Mouse (Mus musculus) limb, embryonic 14.5 days (tissue): Measurements from ENCODE around the gene Gm27029. TPM values are rescaled to one million over a fixed set of nuclear protein-coding genes. Genes with fewer than 3 reads are reported as not detected.

Experiments used
- ATAC-seq: fragments of 200-750 bp; cut with Nextera tagmentation; 2 replicates; pipeline ENCODE4 v1.8.0; 2017; ENCODE audit warnings: low read depth, moderate number of reproducible peaks, moderate TSS enrichment; ENCODE audit not compliant: low FRiP score
- DNase-seq: peaks from one replicate; pipeline ENCODE4 v3.0.0-alpha.2; 2015; ENCODE audit warnings: low spot score
- H3K27ac ChIP-seq: fragments of 300-500 bp; sonication (generic); replicated peaks from 2 replicates; pipeline ENCODE4 v1.5.1; 2014; ENCODE audit warnings: low read depth, mild to moderate bottlenecking, low read length, moderate library complexity, mixed read lengths
- H3K27me3 ChIP-seq: fragments of 300-500 bp; sonication (generic); 2 replicates; pipeline ENCODE4 v1.6.1; 2014; ENCODE audit warnings: low read length, mixed read lengths; ENCODE audit not compliant: control insufficient read depth, insufficient read depth
- H3K36me3 ChIP-seq: fragments of 300-500 bp; sonication (generic); 2 replicates; pipeline ENCODE4 v1.6.1; 2014; ENCODE audit warnings: mild to moderate bottlenecking, low read length, moderate library complexity, mixed read lengths; ENCODE audit not compliant: control insufficient read depth, insufficient read depth
- H3K4me1 ChIP-seq: fragments of 300-500 bp; sonication (generic); 2 replicates; pipeline ENCODE4 v1.6.1; 2014; ENCODE audit warnings: antibody characterized with exemption, low read length, mixed read lengths; ENCODE audit not compliant: control insufficient read depth, insufficient read depth
- H3K4me2 ChIP-seq: fragments of 300-500 bp; sonication (generic); replicated peaks from 2 replicates; pipeline ENCODE4 v1.6.1; 2014; ENCODE audit warnings: low read depth, mild to moderate bottlenecking, low read length, moderate library complexity; ENCODE audit not compliant: severe bottlenecking
- H3K4me3 ChIP-seq: fragments of 300-500 bp; sonication (generic); replicated peaks from 2 replicates; pipeline ENCODE4 v1.5.1; 2014; ENCODE audit warnings: low read length
- H3K9ac ChIP-seq: fragments of 300-500 bp; sonication (generic); 2 replicates; pipeline ENCODE4 v1.6.1; 2014; ENCODE audit warnings: mild to moderate bottlenecking, low read depth, low read length, moderate library complexity; ENCODE audit not compliant: severe bottlenecking
- H3K9me3 ChIP-seq: fragments of 300-500 bp; sonication (generic); 2 replicates; pipeline ENCODE4 v1.6.1; 2016; ENCODE audit warnings: low read length; ENCODE audit not compliant: control insufficient read depth
- POLR2A ChIP-seq: fragments of 200-500 bp; IDR thresholded peaks from 2 replicates; pipeline ENCODE4 v1.8.0; 2012; ENCODE audit warnings: inconsistent platforms, mild to moderate bottlenecking, moderate library complexity, borderline replicate concordance; ENCODE audit not compliant: insufficient read depth, insufficient read length; ENCODE audit errors: extremely low read depth
- WGBS: fragments of 180-500 bp; shearing (Covaris S2); extraction: QIAGEN DNeasy Blood & Tissue Kit; methylation state at CpG from one replicate; pipeline ENCODE4 v1.1.7; 2014; 5-methylcytosine and 5-hydroxymethylcytosine counted together
- microRNA-seq: library from miRNA; unstranded; fragments of <30 nt; microRNA quantifications from one replicate; pipeline ENCODE4, GENCODE M21; 2016
- polyA plus RNA-seq, 2 experiments: library from polyadenylated mRNA; depleted of rRNA in 1 of 2; stranded (reverse) in 1 of 2; unstranded in 1 of 2; fragments of >200 nt; fragmentation: Nextera tagmentation in 1 of 2; extraction: Ambion mirVana in 1 of 2; gene quantifications; 2 replicates each; pipeline versions ENCODE4 v1.2.1 to v1.2.3; 2012 to 2014

Gene Gm27029
- polyA plus RNA-seq, 2 experiments = 4.2 to 12.1 TPM

DNA sequence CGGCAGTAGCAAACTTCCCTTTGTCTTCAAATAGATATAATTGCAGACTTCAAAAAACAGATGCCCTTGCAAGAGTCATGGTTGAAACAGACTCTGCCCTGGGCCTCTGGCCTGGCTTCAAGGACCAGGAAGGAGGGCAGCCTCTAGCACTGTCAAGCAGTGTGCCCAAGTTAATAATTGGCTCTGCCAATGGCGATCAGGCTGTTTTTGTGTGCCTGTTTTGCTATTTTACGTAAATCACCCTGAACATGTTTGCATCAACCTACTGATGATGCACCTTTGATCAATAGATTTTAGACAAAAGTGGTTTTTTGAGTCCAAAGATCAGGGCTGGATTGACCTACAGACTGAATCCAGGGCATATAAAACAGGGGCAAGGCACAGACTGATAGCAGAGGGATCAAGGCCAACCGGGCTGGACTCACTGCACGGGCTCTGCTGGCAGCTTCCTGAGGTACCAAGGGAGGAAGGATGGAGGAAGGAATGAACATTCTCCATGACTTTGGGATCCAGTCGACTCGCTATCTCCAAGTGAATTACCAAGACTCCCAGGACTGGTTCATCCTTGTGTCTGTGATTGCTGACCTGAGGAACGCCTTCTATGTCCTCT is 57.2 kb downstream of the Gm27029 start, which contains the start of gene G6pc:
Gene G6pc (plus strand): TSS at position 236 of the 610 bp plus-strand sequence.
- Histone ChIP-seq H3K27ac (no peak within 1 kb of the TSS), H3K9ac (no peak within 1 kb of the TSS), H3K4me3 (no peak within 1 kb of the TSS), H3K4me1 (no peaks in the 10 kb centered on the region), H3K27me3 (no peaks in the 10 kb centered on the region), H3K4me2 (no peak within 1 kb of the TSS), H3K36me3 (no peaks in the 10 kb centered on the region), H3K9me3 (no peaks in the 10 kb centered on the region)
- no peak for DNase-seq
- no peak for TF ChIP-seq POLR2A
- WGBS = 88% methylated on average over 8 of the region's 8 CpGs
- no peak for ATAC-seq

DNA sequence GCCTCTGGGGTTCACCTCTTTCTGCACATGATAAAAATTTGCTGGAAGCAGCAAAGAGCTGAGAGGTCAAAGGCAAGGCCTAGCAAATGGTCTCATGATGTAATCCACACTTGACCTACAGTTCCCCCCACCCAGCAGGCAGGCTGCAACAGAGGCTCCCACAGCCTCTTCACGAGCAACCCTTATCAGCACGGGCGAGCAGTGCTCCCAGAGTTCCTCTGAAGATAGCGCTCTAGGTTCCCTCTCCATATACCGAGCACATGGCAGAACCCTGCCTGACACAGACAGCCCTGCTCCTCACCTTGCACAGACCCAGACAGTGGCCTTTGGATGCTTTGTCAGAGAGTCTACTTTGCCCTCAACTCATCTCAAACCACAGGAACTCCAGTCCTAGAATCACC is 60.1 kb downstream of the Gm27029 start:
- H3K27ac ChIP-seq = no peak overlapping the region
- no peaks in the 10 kb centered on the region for H3K4me1 ChIP-seq
- H3K9ac ChIP-seq = no peak overlapping the region
- no peak overlapping the region for H3K4me3 ChIP-seq
- ATAC-seq (no peak), DNase-seq (no peak)
- no peaks in the 10 kb centered on the region for H3K9me3 ChIP-seq
- no peak for TF ChIP-seq POLR2A
- WGBS = 64% methylated on average over 5 of the region's 5 CpGs
- H3K27me3 ChIP-seq = no peaks in the 10 kb centered on the region
- no peak overlapping the region for H3K4me2 ChIP-seq
- no peaks in the 10 kb centered on the region for H3K36me3 ChIP-seq

DNA sequence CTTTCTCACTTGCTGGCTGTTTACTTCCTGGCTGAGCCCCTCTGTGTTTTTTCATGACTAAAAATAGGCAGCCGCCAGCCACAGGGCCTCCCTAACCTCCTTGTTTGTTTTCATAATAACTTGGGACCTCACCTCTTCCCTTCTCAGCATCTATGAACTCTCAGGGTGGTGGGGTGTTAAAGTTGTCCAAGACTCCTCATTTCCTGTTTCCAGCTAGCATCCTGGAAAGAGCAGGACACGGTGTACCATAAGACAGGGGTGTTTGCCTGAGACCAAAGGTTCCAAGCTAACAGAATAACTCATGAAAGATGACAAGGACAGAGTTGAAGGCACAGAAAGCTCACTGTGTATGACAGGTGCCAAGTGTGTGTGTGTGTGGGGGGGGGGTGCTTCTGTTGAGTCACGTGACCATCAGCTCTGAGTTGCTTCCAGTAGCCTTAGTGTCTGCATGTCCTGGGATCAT is 63.9 kb downstream of the Gm27029 start:
- H3K4me2 ChIP-seq = no peak overlapping the region
- H3K27ac ChIP-seq = no peak overlapping the region
- 65% methylated on average over 3 of the region's 3 CpGs for WGBS
- no peak overlapping the region for H3K9ac ChIP-seq
- H3K36me3 ChIP-seq = no peaks in the 10 kb centered on the region
- H3K9me3 ChIP-seq = no peaks in the 10 kb centered on the region
- no peak overlapping the region for H3K4me3 ChIP-seq
- H3K4me1 ChIP-seq = no peaks in the 10 kb centered on the region
- no peak for TF ChIP-seq POLR2A
- no peaks in the 10 kb centered on the region for H3K27me3 ChIP-seq
- no peak for DNase-seq
- no peak for ATAC-seq

DNA sequence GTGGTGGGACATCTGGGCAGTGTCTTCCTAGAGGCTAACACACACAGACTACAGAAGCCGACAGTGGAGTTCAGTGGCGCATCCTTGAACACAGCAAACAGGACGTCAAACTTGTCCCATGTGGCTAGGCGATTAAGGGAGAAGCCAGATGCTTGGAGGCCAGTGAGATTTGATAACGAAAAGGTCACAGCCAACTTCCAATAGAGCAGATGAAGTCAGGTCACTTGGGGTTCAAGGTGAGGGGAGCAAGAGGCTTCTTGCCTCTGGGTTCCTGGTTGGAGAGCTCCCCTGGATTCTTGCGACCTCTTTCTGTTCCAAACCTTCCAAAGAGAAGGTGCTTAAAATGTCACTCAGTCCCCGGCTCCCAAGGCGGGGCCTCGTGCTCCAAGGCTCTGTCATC is 64.8 kb downstream of the Gm27029 start:
- Histone ChIP-seq H3K4me1 (no peaks in the 10 kb centered on the region), H3K4me2 (no peak overlapping the region), H3K27me3 (no peaks in the 10 kb centered on the region), H3K9ac (no peak overlapping the region), H3K36me3 (no peaks in the 10 kb centered on the region), H3K9me3 (no peaks in the 10 kb centered on the region), H3K27ac (no peak overlapping the region), H3K4me3 (no peak overlapping the region)
- WGBS = 68% methylated on average over 9 of the region's 9 CpGs
- ATAC-seq (no peak), DNase-seq (no peak)
- TF ChIP-seq POLR2A = no peak

DNA sequence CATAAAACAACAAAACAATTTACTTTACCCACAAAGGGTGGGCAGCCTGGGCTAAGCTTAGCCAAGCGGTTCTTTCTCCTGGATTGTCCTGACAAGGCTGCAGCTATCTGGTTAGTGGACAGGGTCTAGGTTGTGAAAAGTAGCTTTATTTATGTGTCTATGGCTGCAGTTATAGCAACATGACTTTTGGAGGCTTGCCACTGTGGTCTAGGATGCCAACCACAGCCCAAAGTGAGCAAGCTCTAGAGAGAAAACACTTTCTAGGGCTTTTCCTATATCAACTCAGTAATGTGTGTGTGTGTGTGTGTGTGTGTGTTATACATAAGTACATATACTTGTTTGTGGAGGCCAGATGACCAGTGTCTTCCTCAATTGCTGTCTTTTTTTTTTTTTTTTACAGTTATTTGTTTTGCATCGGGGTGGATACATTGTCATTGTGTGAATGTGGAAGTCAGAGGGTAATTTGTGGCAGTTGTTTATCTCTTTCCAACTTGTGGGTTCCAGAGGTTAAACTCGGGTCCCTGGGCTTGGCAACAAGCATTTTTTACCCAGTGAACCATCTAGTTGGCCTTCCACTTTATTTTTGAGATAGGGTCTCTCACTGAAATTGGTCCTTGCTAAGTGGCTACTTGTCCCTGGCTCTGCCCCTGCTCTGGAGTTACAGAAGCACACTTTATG is 67.0 kb downstream of the Gm27029 start:
- H3K27ac ChIP-seq = no peak overlapping the region
- H3K9me3 ChIP-seq = no peaks in the 10 kb centered on the region
- no peaks in the 10 kb centered on the region for H3K4me1 ChIP-seq
- no peaks in the 10 kb centered on the region for H3K36me3 ChIP-seq
- no peak for DNase-seq
- H3K9ac ChIP-seq = no peak overlapping the region
- ATAC-seq = no peak
- WGBS = 78% methylated on average over 3 of the region's 3 CpGs
- H3K27me3 ChIP-seq = no peaks in the 10 kb centered on the region
- TF ChIP-seq POLR2A = no peak
- no peak overlapping the region for H3K4me2 ChIP-seq
- no peak overlapping the region for H3K4me3 ChIP-seq

Small RNA genes lying within 50 kb of the gene (microRNA-seq; reads per million reads assigned to microRNA genes)
- gene Mir6929 = not detected

Other genes starting within 250 kb of the Gm27029 start
- gene Ccr10, start 249.4 kb downstream of the Gm27029 start, polyA plus RNA-seq (2012; rRNA removed) = 0.09 and 0.17 TPM in 2 replicates
- 0.11 and 0.41 TPM in 2 replicates for gene Ccr10, start 249.4 kb downstream of the Gm27029 start, polyA plus RNA-seq (2014; fragmentation: Nextera tagmentation; extraction: Ambion mirVana)
- gene Ezh1, start 198.3 kb downstream of the Gm27029 start, polyA plus RNA-seq (2012; rRNA removed) = 28.3 and 28.4 TPM in 2 replicates
- gene Ezh1, start 198.3 kb downstream of the Gm27029 start, polyA plus RNA-seq (2014; fragmentation: Nextera tagmentation; extraction: Ambion mirVana) = 14.4 and 17.0 TPM in 2 replicates
- 89.4 and 108 TPM in 2 replicates for gene Ramp2, start 178.8 kb downstream of the Gm27029 start, polyA plus RNA-seq (2012; rRNA removed)
- 98.9 and 104 TPM in 2 replicates for gene Ramp2, start 178.8 kb downstream of the Gm27029 start, polyA plus RNA-seq (2014; fragmentation: Nextera tagmentation; extraction: Ambion mirVana)
- gene Vps25, start 171.1 kb downstream of the Gm27029 start, polyA plus RNA-seq (2012; rRNA removed) = 70.3 and 71.7 TPM in 2 replicates
- 120 and 124 TPM in 2 replicates for gene Vps25, start 171.1 kb downstream of the Gm27029 start, polyA plus RNA-seq (2014; fragmentation: Nextera tagmentation; extraction: Ambion mirVana)
- gene Wnk4, start 164.2 kb downstream of the Gm27029 start, polyA plus RNA-seq (2012; rRNA removed) = 14.9 and 18.4 TPM in 2 replicates
- gene Wnk4, start 164.2 kb downstream of the Gm27029 start, polyA plus RNA-seq (2014; fragmentation: Nextera tagmentation; extraction: Ambion mirVana) = 9.9 and 10.7 TPM in 2 replicates
- 1.1 and 1.6 TPM in 2 replicates for gene Cntd1, start 145.8 kb downstream of the Gm27029 start, polyA plus RNA-seq (2012; rRNA removed)
- gene Cntd1, start 145.8 kb downstream of the Gm27029 start, polyA plus RNA-seq (2014; fragmentation: Nextera tagmentation; extraction: Ambion mirVana) = 0.61 and 0.93 TPM in 2 replicates
- 110 and 183 TPM in 2 replicates for gene Coa3, start 145.7 kb downstream of the Gm27029 start, polyA plus RNA-seq (2012; rRNA removed)
- gene Coa3, start 145.7 kb downstream of the Gm27029 start, polyA plus RNA-seq (2014; fragmentation: Nextera tagmentation; extraction: Ambion mirVana) = 182 and 187 TPM in 2 replicates
- gene Becn1, start 122.5 kb downstream of the Gm27029 start, polyA plus RNA-seq (2012; rRNA removed) = 86.5 and 100 TPM in 2 replicates
- gene Becn1, start 122.5 kb downstream of the Gm27029 start, polyA plus RNA-seq (2014; fragmentation: Nextera tagmentation; extraction: Ambion mirVana) = 118 and 135 TPM in 2 replicates
- 128 and 142 TPM in 2 replicates for gene Psme3, start 108.6 kb downstream of the Gm27029 start, polyA plus RNA-seq (2012; rRNA removed)
- gene Psme3, start 108.6 kb downstream of the Gm27029 start, polyA plus RNA-seq (2014; fragmentation: Nextera tagmentation; extraction: Ambion mirVana) = 105 TPM in 2 replicates
- gene Aoc2, start 99.7 kb downstream of the Gm27029 start, polyA plus RNA-seq (2012; rRNA removed) = 6.2 and 8.2 TPM in 2 replicates
- 0.84 and 0.86 TPM in 2 replicates for gene Aoc2, start 99.7 kb downstream of the Gm27029 start, polyA plus RNA-seq (2014; fragmentation: Nextera tagmentation; extraction: Ambion mirVana)
- 3.1 TPM in 2 replicates for gene Aoc3, start 94.2 kb downstream of the Gm27029 start, polyA plus RNA-seq (2012; rRNA removed)
- gene Aoc3, start 94.2 kb downstream of the Gm27029 start, polyA plus RNA-seq (2014; fragmentation: Nextera tagmentation; extraction: Ambion mirVana) = 0.68 and 1.0 TPM in 2 replicates
- not detected in 2 replicates for gene G6pc, start 57.2 kb downstream of the Gm27029 start, polyA plus RNA-seq (2012; rRNA removed)
- gene G6pc, start 57.2 kb downstream of the Gm27029 start, polyA plus RNA-seq (2014; fragmentation: Nextera tagmentation; extraction: Ambion mirVana) = not detected in 2 replicates
- 39.3 and 41.1 TPM in 2 replicates for gene Aarsd1, start 7.2 kb downstream of the Gm27029 start, polyA plus RNA-seq (2012; rRNA removed)
- 62.8 and 63.2 TPM in 2 replicates for gene Aarsd1, start 7.2 kb downstream of the Gm27029 start, polyA plus RNA-seq (2014; fragmentation: Nextera tagmentation; extraction: Ambion mirVana)
- gene Rundc1, start 289 bp upstream of the Gm27029 start, polyA plus RNA-seq (2012; rRNA removed) = 19.3 and 20.6 TPM in 2 replicates
- 17.6 and 17.8 TPM in 2 replicates for gene Rundc1, start 289 bp upstream of the Gm27029 start, polyA plus RNA-seq (2014; fragmentation: Nextera tagmentation; extraction: Ambion mirVana)
- 23.7 and 27.5 TPM in 2 replicates for gene Ptges3l, start 537 bp upstream of the Gm27029 start, polyA plus RNA-seq (2012; rRNA removed)
- gene Ptges3l, start 537 bp upstream of the Gm27029 start, polyA plus RNA-seq (2014; fragmentation: Nextera tagmentation; extraction: Ambion mirVana) = 13.9 and 20.5 TPM in 2 replicates
- gene Rpl27, start 17.5 kb upstream of the Gm27029 start, polyA plus RNA-seq (2012; rRNA removed) = 1,216 and 1,303 TPM in 2 replicates
- gene Rpl27, start 17.5 kb upstream of the Gm27029 start, polyA plus RNA-seq (2014; fragmentation: Nextera tagmentation; extraction: Ambion mirVana) = 384 and 422 TPM in 2 replicates
- gene Ifi35, start 23.6 kb upstream of the Gm27029 start, polyA plus RNA-seq (2012; rRNA removed) = 13.1 and 15.2 TPM in 2 replicates
- gene Ifi35, start 23.6 kb upstream of the Gm27029 start, polyA plus RNA-seq (2014; fragmentation: Nextera tagmentation; extraction: Ambion mirVana) = 16.1 and 16.7 TPM in 2 replicates
- gene Rnd2, start 40.2 kb upstream of the Gm27029 start, polyA plus RNA-seq (2012; rRNA removed) = 20.7 and 21.8 TPM in 2 replicates
- 8.4 and 10.4 TPM in 2 replicates for gene Rnd2, start 40.2 kb upstream of the Gm27029 start, polyA plus RNA-seq (2014; fragmentation: Nextera tagmentation; extraction: Ambion mirVana)
- 88.0 and 96.1 TPM in 2 replicates for gene Vat1, start 41.4 kb upstream of the Gm27029 start, polyA plus RNA-seq (2012; rRNA removed)
- 56.1 and 63.3 TPM in 2 replicates for gene Vat1, start 41.4 kb upstream of the Gm27029 start, polyA plus RNA-seq (2014; fragmentation: Nextera tagmentation; extraction: Ambion mirVana)
- gene Brca1, start 127.2 kb upstream of the Gm27029 start, polyA plus RNA-seq (2012; rRNA removed) = 8.7 and 9.9 TPM in 2 replicates
- gene Brca1, start 127.2 kb upstream of the Gm27029 start, polyA plus RNA-seq (2014; fragmentation: Nextera tagmentation; extraction: Ambion mirVana) = 10.7 and 11.6 TPM in 2 replicates
- gene Nbr1, start 127.4 kb upstream of the Gm27029 start, polyA plus RNA-seq (2012; rRNA removed) = 82.7 and 93.1 TPM in 2 replicates
- gene Nbr1, start 127.4 kb upstream of the Gm27029 start, polyA plus RNA-seq (2014; fragmentation: Nextera tagmentation; extraction: Ambion mirVana) = 62.8 and 71.3 TPM in 2 replicates
- 9.3 and 11.6 TPM in 2 replicates for gene Tmem106a, start 157.4 kb upstream of the Gm27029 start, polyA plus RNA-seq (2012; rRNA removed)
- gene Tmem106a, start 157.4 kb upstream of the Gm27029 start, polyA plus RNA-seq (2014; fragmentation: Nextera tagmentation; extraction: Ambion mirVana) = 3.8 and 5.4 TPM in 2 replicates
- not detected in 2 replicates for gene Gm11634, start 174.5 kb upstream of the Gm27029 start, polyA plus RNA-seq (2012; rRNA removed)
- gene Gm11634, start 174.5 kb upstream of the Gm27029 start, polyA plus RNA-seq (2014; fragmentation: Nextera tagmentation; extraction: Ambion mirVana) = not detected in 2 replicates
- gene Rdm1, start 202.4 kb upstream of the Gm27029 start, polyA plus RNA-seq (2012; rRNA removed) = 35.5 and 36.0 TPM in 2 replicates
- gene Rdm1, start 202.4 kb upstream of the Gm27029 start, polyA plus RNA-seq (2014; fragmentation: Nextera tagmentation; extraction: Ambion mirVana) = 39.2 and 39.4 TPM in 2 replicates
- 3.0 and 4.2 TPM in 2 replicates for gene Arl4d, start 240.7 kb upstream of the Gm27029 start, polyA plus RNA-seq (2012; rRNA removed)
- gene Arl4d, start 240.7 kb upstream of the Gm27029 start, polyA plus RNA-seq (2014; fragmentation: Nextera tagmentation; extraction: Ambion mirVana) = 2.5 and 3.6 TPM in 2 replicates